Mouse (Mus musculus) layer of hippocampus, postnatal 36 days (tissue): ENCODE measurements around the gene Gm9817. TPM values are rescaled to one million over a fixed set of nuclear protein-coding genes. Genes with fewer than 3 reads are reported as not detected.
A peak's percentile ranks its signal among the peaks of the same experiment; 100 is the strongest.
"Not testable (repeated sequence)": the region's sequence is repeated elsewhere in the genome, so short reads cannot be mapped to it uniquely, and the experiment has no call there.

Experiments used
- DNase-seq, 2 experiments: peaks; one replicate each; pipeline ENCODE4 v3.0.0; 2022
- total RNA-seq, 2 experiments: library from RNA; stranded (reverse); gene quantifications; 2 replicates each; pipeline ENCODE4 v1.2.3; 2021

The Gm9817 gene
- total RNA-seq: under 1 TPM in 1 of 2 experiments, not detected in 1; 0.12 TPM

DNA sequence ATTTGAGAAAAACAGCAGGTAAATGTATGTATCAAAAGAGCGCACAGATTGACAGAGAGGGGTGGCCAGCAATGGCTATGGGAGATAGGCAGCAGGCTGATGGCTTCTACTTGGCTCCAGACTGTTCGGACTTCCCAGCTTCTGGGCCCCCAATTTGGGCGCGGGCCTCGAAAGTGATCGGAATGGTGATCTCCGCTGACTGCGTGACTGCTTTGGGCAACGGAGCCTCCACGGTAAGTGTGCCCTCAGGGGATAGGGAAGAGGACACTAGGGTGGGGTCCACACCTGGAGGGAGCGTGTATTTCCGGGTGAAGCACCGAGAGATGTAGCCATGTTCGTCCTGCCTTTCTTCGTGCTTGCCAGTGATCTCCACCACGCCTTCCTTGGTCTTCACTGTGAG is at the start of gene Gm9817:
TSS of gene Gm9817 (plus strand) at position 301 of the 400 bp plus-strand sequence.
- DNase-seq: not testable (repeated sequence)

DNA sequence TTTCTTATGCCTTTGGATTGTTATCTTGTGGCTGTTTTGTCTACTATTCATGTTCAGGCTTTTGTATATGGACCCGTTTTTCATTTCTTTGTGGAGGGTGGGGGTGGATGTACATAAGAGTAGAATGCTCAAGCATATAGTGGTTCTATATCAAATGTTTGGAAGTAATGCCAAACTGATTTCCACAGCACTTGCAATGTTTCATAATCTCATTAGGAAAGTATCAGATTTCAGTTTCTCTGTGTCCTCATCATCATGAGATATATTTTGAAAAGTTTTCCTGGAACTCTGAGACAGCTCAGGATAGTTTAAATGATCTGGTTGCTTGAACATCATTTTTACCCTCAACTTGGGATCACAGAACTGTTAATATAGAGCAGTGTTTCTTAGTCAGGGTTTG is 48.7 kb upstream of the Gm9817 start:
- DNase-seq: no peak

DNA sequence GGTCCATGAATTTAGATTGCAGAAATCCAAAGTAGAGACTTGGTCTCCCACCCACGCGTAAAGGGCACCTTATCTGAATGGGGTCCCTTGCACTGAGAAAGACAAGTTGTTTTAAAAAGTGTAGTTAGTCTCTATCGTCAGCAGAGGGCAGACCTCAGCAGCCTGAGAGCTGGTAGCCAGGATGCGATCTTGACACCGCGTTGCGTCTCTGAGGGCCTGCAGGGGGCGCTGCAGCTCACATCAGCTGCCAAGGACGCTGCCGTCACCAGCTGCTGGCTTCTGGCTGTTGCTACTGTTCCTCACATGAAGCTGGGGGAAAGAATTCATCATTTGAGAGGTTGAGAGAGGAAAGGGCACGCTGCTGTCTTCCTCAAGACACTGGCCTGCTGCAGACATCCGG is 47.7 kb upstream of the Gm9817 start:
- DNase-seq: peak; percentile 81 to 82

DNA sequence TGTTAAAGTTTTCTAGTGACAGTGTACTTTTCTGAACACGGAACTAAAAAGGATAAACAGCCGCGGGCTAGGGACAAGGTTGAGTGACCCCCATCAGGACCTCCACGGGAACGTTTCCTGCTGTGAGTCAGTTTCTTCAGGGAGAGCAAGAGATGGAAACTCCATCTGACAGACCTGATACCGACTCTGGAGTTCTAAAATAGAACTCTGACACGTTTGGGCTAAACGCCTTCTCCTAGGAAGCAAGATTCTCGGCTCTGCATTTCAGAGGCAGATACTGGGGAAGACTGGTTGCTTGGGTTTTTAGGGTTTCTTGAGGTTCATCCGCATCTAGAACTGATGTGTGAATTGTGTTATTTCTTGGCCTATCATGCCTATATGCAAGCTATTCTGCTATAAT is 47.2 kb upstream of the Gm9817 start:
- DNase-seq: no peak

DNA sequence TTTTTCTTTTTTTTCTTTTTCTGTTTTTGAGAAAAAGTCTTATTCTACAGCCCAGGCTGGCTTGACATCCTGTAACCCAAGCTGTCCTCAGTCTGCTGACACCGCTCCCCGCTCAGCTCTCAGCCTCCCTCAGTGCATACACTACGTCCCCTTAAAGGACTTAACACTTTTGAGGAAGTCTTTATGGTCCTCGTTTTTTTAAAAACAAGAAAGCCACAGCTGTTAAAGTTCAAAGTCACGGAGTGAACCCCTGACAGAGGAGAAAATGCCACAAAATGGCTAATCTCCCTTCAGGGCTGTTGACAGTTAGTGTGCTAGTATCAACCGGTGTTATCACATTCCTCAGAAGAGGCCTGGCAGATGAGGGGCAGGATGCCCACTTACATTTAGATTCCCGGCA is 46.7 kb upstream of the Gm9817 start:
- no peak for DNase-seq

DNA sequence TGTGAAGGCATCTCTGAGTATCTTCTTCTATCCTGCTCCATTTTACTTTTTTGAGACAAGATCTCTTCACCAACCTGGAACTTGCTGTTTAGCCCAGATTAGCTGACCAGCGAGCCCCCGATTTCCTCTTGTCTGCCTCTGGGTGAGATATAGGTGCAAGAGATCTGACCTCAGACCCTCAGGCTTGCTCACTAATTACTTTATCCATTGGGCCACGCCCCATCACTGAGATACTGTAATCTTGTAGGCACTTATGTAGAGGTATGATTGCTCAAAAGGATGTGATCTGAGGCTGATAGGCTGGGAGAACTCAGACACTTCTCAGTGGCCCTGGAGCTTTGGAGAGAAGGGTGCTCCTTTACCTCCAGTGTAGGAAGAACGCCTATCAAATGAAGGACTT is 46.0 kb upstream of the Gm9817 start:
- no peak for DNase-seq

DNA sequence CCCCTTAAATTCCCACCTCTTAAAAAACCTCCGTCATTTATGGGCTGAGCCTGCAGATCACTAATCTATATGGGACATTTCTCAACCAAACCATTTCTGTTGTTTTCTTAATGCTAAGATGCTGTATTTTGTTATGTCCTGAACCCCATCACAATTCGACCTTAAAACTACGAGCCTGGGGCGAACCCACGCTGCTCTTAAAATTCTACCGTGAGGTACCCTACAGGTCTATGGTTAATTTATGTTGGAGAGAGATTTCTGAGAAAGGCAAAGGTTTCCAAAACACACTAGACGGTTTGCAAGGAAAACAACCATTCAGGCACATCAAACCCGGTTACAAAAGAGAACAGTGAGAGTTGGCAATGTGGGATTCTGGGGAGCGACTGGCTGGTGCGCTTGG is 45.1 kb upstream of the Gm9817 start:
- DNase-seq: no peak

DNA sequence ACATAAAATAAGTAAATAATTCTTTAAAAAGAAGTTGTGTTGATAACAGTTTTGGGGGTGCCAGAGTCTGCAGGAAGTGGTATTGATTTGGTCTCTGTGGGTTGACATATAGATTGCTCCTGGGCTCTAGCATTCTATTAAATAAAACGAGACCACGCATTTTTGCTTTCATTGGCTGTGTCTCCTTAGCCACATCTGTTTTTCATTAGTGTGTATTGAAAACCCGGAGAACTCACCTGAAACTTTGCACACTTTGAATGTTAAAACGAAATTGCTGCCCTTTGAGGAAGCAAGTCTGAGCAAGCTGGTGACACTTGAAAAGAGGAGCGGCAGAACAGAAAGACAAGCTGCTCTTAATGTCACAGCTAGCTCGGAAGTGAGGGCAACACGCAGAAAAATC is 43.7 kb upstream of the Gm9817 start:
- DNase-seq: no peak

DNA sequence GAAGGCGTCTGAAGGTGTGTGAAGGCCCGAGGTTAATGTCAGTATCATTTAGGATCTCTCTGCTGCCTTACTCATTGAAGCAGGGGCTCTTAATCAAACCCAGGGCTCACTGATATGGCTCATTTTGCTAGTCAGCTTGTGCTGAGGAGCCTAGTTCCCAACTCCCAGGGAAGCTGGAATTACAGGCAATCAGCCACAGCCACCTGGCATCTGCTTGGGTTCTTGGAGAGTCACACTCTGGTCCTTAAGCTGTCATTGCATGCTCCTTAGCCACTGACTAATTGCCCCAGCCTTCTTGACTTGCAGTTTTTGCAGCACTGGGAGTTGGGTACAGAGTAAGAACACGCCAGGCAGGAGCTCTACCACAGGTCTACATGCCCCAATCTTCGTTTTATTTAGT is 42.1 kb upstream of the Gm9817 start:
- DNase-seq: no peak

DNA sequence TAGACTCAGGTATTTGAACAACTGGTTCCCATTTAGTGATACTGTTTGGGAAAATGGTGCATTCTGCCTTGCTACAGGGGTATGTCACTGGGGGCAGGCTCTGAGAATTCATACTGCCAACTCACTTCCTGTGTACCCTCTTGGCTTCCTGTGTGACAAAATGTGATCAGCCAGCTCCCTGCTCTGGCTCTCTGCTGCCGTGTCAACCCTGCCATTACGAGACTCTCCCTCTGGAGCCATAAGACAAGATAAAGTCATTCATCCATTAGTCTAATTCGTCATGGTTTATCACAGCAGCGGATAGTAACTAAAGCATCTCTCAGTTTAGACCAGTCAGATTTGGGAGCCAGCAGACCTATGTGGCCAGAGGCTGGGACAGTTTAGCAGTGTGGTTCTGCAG is 38.3 kb upstream of the Gm9817 start:
- no peak for DNase-seq

DNA sequence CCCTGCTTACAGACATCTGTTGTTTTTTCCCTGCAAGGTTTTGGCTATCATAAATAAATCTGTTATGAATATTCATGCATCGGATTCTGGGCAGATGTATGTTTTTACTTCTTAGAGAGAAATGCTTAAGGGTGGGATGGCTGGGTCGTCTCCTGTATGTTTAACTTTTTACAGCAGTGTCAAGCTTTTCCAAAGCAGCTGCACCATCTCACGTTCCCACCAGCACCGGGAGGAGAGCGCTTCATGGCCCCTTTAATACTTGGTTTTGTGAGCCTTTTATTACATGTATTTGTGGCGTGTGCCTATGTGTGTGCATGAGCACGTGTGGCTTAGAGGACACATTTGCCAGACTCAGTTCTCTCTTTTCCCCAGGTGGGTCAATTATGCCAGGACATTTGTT is 37.8 kb upstream of the Gm9817 start:
- no peak for DNase-seq

DNA sequence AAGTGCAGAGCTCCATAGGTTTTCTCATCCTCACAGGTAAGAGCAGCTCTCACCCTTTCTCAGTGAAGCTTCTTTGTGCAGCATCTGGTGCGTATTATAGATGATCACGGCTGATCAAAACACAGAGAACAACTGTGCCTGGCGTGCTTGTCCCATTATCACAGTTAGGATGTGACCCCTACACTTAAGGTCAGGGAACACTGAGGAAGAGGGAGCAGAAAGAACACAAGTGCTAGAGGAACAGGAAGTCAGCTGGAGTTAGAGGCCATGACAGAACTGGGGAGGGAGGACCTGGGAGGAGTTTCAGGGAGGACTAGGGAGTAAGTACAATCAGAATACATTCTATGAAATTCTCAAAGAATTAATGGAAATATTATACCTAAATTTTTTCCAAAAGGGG is 35.0 kb upstream of the Gm9817 start:
- DNase-seq: no peak

DNA sequence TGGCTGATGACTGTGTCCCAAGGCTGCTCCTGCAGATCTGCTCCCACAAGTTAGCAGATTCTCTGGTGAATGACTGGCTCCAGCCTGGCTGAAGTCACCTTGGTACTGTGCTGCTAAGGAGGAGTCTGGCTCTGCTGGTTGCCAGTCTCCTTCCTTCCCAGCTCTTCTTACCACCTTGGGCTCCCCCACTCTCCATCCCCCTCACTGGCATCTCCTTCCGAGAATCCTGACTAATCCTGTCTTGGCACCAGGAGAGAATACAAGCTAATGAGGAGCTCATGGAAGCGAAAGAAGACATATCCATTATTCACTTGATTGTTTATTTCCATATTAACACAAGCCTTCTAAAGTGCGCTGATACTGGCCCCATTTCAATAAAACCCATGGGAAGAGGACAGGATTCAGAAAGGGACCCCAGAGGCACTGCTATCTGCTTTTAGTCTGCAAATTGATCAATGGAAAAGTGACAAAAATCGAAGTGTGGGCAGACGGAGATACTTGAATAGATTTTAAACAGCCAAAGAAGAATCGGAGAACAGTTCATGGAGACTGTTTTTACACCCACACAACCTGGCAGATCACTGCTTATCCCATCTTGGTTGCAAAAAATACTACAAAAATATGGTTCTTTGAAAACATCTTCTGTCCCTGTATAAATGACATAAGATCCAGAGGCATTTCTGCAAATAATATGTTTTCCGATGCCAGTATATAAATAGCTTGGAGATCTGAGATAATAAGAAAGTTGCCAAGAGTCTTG is 29.1 kb upstream of the Gm9817 start:
- DNase-seq: peak; percentile 9 to 36

DNA sequence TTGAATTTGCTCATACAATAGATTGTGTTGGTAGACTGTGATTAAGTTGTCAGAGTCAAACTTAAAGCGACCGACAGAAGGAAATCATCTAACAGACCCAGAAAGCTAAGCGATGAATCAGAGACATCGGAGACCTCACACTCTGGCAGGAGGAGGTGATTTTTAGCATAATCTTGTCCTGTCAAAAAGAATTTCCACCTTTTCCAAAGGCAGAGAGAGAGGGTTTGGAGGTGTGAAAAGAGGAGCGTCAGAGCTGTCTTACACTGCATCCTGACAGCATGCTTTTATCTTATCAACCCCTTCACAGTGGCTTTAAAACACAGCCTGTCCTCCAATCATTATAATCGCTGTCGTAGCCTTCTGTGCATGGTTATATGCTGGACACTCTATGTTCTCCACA is 25.7 kb upstream of the Gm9817 start:
- no peak for DNase-seq

DNA sequence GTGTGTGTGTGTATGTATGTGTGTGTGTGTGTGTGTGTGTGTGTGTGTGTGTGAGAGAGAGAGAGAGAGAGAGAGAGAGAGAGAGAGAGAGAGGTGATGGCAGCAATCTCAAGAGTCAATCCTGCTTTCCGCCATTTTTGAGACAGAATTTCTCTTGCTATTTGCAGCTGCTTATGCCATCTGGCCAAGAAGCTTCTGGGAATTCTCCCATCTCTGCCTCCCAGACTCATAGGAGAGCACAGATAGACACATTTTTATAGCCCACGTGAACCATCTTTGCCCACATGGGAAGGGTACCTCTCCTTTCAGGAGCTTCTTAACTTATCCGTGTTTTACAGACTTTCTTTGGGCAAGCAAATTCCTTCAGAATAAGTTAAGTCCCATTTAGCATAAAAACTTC is 24.6 kb upstream of the Gm9817 start:
- DNase-seq: no peak

DNA sequence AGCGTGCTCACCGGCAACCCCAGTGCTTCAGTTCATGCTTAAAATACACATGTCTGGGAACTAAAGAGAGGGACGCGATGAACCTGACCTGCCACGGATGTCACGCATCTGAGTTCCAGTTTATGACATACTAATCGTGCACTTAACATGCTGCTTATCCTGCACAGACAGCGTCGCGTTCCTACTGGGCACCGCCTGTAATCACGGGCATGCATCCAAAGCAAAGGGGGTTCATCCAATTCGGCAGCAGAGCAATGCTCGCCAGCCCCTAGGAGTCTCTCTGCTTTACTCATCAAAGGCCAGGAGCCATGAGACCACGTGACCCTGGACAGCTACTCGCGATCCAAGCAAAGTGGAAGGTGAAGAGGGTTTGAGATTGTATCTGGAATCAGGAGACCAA is 19.3 kb upstream of the Gm9817 start:
- DNase-seq: no peak

DNA sequence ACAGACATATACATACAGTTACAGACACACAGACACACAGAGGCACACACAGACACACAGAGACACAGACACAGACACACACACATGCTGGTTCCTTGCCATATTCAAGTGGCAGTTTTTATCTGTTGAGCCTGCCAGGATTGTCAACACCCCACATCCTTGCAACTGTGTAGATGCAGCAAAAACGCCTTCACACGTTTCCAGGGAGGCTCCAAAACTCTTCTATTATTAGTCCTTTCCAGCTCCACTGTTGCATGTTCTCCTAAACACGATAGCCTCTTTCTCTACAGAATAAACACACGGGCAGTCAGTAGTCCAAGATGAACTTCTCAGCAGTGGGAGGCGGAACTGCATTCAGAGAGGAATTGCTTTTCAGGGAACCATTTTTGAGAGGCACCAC is 15.3 kb upstream of the Gm9817 start:
- DNase-seq: no peak

DNA sequence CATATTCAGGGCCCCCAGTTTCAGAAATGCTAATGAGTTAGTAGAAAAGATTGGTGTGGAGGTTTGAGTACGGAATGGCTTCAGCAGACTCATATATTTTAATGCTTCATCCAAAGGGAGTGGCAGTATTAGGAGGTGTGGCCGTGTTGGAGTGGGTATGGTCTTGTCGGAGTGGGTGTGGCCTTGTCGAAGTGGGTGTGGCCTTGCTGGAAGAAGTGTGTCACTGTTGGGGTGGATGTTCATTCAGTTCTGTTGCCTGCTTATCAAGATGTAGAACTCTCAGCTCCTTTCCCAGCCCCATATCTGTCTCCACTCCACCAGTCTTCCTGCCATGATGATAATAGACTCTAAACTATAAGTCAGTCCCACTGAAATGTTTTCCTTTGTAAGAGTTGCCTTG is 13.5 kb upstream of the Gm9817 start:
- DNase-seq: no peak

DNA sequence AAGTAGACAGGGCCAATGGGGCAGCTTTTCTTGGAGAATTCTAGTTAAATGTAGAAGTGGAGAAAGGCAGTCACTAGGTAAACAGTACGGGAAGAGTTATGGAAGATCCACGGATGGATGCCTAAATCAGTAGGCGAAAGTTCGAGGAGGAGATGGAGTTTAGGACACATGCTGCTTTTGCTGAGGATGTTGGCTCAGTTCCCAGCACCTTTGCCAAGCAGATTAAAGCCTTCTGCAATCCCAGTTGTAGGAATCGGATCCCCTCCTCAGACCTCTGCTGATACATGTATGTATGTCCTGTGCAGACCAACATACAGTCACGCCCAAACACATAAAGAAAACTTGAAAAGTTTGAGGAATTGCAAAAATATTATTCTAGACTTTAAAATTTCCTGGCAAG is 8.1 kb upstream of the Gm9817 start:
- DNase-seq: no peak

DNA sequence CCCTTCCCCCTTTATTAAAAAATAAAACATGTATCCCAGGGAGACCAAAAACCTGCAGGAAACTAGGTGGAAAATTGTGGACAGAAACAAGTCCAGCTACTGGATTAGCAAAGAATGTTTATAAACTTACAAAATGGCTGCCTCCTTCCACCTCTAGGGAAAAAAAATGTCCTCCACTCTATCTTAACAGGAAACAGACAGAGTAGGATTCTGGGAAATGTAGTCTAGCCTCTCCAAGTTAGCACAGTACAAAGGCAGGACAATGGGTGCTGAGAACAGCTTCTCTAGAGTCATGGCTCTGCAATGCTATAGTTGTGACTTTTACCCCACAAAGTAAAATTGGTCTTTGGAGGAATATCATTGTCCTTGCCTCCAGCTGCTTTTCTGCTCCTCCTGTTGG is 3.5 kb upstream of the Gm9817 start:
- DNase-seq: no peak

DNA sequence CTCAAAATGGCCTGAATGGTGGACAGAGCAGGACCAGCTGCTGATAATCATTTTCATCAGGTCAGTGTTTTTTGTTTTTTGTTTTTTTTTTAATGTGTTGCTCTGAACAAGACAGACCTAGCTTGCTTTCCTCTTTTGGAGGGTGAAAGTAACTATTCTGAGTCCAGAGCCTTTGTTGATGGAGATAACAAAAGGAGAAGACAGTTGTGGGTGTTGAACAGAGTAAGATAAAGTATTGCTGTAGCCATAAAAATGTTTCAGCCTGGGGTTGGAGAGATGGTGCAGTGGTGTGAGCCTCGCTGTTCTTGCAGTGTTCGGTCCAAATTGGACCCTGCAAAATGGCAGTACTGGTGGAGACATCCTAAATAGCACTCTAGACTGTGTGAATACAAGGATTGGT is 2.8 kb upstream of the Gm9817 start:
- no peak for DNase-seq

DNA sequence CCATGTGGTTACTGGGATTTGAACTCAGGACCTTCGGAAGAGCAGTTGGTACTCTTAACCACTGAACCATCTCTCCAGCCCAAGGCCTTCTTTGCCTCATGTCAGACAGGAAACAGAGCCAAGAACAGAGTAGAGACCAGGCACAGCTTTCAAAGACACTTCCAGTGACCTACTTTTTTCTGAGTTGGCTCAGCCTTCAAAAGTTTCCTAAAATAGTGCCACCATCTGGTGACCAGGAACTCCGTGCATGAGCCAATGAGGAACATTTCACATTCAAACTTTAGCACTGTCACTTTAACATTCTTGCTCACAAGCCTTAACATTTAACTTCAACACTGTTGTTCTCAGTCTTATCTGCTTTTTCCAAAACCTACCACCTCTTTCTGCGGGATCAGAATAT is 2.3 kb downstream of the Gm9817 start:
- no peak for DNase-seq

DNA sequence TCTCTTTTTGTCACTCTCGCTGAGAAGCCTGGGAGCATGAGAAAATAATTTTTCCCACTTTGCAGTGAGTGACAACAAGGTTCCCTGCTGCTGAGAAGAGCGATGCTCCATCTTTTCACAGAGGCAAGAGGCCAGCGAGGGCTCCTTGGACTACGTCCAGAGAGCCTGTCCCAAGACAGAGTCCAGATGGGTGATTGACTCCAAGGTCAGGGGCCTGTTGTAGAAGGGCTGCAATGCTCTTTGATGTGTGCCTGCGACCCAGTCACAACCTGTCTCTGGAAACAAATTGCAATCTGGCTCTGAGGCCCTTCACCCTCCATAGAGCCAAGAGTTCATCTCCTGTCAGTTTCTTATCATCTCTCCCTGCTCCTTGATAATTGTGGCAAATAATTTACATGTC is 5.2 kb downstream of the Gm9817 start:
- DNase-seq: no peak

DNA sequence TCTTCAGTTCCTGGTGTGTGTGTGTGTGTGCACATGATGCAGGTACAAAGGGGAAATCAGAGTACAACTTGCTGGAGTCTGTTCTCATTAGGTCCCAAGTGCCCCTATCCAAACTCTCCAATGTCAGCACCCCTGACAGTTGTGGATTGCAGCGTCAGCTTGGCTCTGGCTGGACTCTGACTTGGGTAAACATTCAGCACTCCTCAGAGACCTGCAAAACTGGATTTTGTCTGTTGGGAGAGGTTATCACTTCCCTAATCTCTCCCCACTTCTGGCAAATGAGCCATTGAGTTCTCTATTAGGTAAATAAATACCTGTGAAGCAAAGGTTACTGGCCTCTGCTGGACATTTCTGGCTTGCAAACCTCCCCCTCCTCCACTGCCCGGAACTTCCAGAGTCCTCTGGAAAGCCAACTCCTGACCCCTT is 10.3 kb downstream of the Gm9817 start:
- DNase-seq: no peak

DNA sequence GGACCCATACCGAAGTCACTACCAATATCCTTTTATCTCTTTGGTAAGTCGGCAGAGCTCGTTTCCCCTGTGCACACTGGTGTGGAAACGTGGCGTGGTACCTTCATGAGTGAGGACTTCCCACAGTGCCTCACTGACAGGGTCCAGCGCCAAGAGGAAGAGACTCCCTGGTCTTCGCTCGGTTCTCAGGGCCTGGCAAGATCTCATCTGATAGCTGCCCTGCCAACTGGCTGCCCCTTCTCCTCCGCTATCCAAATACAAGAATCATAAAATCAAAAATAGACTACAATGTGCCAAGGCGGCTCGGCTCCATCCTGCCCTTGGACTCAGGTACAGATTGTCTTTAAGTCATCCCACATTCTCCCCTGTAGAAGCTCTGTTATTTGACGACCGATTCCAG is 11.4 kb downstream of the Gm9817 start:
- DNase-seq: no peak
